Mouse (Mus musculus) activated CD4-positive, CD25-positive, alpha-beta regulatory T cell, adult 9 weeks (primary cell): ENCODE data around the gene Slc25a31. TPM values are rescaled to one million over a fixed set of nuclear protein-coding genes. Genes with fewer than 3 reads are reported as not detected.

Source experiments
- polyA plus RNA-seq: library from polyadenylated mRNA; unstranded; fragments of 100-300 nt; shearing (Covaris generic); gene quantifications from one replicate; pipeline ENCODE4 v1.2.1, GENCODE M21; 2017

Slc25a31 gene
- not detected for polyA plus RNA-seq

DNA sequence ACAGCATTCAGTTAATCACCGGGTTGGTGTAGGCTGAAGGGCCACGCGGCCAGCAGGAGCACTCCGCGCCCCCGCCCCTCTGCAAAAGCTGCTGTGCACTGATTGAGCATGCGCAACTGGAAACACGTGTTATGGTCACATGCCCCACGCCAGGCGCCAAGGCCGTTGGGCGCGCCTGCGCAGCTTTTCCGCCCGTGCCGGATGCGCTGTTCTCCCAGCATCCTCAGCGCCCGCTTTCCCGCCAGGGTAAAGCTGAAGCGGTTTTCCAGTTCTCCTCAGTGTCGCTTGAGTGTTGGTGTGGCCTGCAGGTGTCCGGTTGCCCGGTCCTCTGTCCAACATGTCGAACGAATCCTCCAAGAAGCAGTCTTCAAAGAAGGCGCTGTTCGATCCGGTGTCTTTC lies at the start of gene Slc25a31:
Slc25a31 (plus strand) TSS at position 201 of the 400 bp plus-strand sequence.

DNA sequence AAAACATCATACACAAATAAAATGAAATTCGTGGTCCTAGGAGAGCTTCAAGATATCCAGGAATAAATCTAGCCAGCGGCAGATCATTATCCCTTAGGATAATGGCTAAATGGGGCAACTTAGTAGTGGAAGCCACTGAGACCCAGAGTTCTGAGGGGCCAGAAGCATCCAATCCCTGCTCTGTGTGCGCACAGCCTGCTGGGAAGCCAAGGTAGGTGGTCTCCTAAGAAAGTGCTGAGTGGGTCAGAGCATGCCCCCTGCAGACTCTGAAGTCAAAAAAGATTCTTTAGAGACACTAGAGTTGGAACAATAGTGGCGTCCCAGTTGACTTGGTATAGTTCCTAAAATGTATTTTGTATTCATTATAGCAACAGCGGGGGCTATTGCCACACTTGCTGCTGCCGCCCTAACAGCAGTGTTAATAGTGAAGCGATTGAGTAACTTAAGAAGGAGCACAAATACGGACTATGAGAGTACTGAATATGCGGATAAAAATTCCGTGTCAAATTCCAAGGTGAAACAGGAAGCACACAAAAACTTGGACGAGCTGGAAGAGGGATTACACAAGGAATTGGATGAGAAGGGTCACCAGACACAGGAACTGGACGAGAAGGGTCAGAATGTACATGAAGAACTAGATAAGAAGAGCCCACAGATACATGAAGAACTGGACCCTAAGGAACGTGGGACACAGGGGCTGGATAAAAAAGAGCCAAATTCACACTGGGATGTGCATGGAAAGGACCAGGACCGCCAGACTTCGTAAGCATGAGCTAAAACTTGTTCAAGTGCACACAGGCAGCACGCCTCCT lies 35.6 kb downstream of the Slc25a31 start, which contains the start of gene Hspa4l:
Hspa4l (plus strand) TSS at position 472 of the 812 bp plus-strand sequence.

Other genes starting within 250 kb of the Slc25a31 start
- gene Intu, start 177.6 kb upstream of the Slc25a31 start, polyA plus RNA-seq: 0.84 TPM
- 42.0 TPM for gene Hspa4l, start 35.6 kb downstream of the Slc25a31 start, polyA plus RNA-seq
- 15.4 TPM for gene Plk4, start 91.2 kb downstream of the Slc25a31 start, polyA plus RNA-seq
- 18.1 TPM for gene Mfsd8, start 138.0 kb downstream of the Slc25a31 start, polyA plus RNA-seq
- 23.7 TPM for gene Abhd18, start 138.1 kb downstream of the Slc25a31 start, polyA plus RNA-seq
- gene 1700034I23Rik, start 193.7 kb downstream of the Slc25a31 start, polyA plus RNA-seq: 0.90 TPM
- 19.9 TPM for gene Larp1b, start 241.0 kb downstream of the Slc25a31 start, polyA plus RNA-seq